Mouse (Mus musculus) ES-E14 (cell line): ENCODE data around the gene Arhgap9.

Experiments used
- CHD2 ChIP-seq: IDR thresholded peaks from 2 replicates; pipeline ENCODE4 v1.6.1; 2014; ENCODE audit warnings: mild to moderate bottlenecking, low read depth, low read length, inconsistent platforms
- HCFC1 ChIP-seq: IDR thresholded peaks from 2 replicates; pipeline ENCODE4 v1.6.1; 2012; ENCODE audit warnings: low read length, inconsistent platforms, borderline replicate concordance; ENCODE audit not compliant: insufficient read depth
- ZC3H11A ChIP-seq: IDR thresholded peaks from 2 replicates; pipeline ENCODE4 v1.6.1; 2012; ENCODE audit warnings: low read depth, mild to moderate bottlenecking, inconsistent platforms, low read length, borderline replicate concordance

GRCm38 (mm10) chr10:127290930-127291880 lies 30.6 kb upstream of the Arhgap9 start:
- TF ChIP-seq ZC3H11A (no peak), CHD2 (no peak), HCFC1 (no peak)
